Mouse (Mus musculus): ENCODE measurements at regions not wholly inside any gene's neighbourhood (a gene's known extent, or its start where the extent isn't known, plus 50 kb on each side); places are given as distances from the start of the nearest gene placed in this dataset.

DNA sequence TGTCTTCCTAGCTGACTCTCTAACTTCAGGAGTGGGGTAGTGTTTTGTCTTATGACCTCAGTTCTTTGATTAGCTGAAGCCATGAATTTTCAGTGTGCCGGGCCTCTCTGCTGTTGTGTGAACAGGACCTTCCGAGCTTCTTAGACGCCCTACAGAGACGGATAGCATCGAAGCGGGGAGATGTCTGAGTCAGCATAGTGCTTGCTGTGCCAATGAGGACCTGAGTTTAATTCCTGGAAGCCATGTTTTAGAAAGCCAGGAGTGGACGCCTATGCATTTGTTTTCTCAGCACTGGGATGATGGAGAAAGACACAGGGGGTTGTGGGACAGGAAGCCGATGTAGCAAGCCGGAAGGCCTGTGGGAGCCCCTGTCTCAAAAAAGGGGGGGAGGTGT is 130.5 kb downstream of the Ets2 start:
- TF ChIP-seq CTCF (IDR thresholded peaks at IDR 0.05; ENCODE audit: insufficient read depth, low read length): no peak
- no peak for TF ChIP-seq POLR2A (IDR thresholded peaks at IDR 0.05; ENCODE audit: borderline replicate concordance, extremely low read depth, low read depth, low read length)

Measured in lung, adult 2 months (tissue).